Mouse (Mus musculus): ENCODE data around the gene St7. TPM values are rescaled to one million over a fixed set of nuclear protein-coding genes. Genes with fewer than 3 reads are reported as not detected.

Gene St7
- polyA plus RNA-seq, 1 experiment = 8.4 TPM

- Histone ChIP-seq H3K36me3 (ENCODE audit: control insufficient read depth, insufficient read depth) (no peaks in the 10 kb centered on the region), H3K4me3 (no peak overlapping the region), H3K4me2 (ENCODE audit: low read depth) (no peak overlapping the region), H3K27me3 (ENCODE audit: control insufficient read depth, insufficient read depth, insufficient read length) (no peaks in the 10 kb centered on the region), H3K79me2 (ENCODE audit: control insufficient read depth, insufficient read depth) (no peaks in the 10 kb centered on the region), H3ac (ENCODE audit: control insufficient read depth, insufficient read length) (no peak overlapping the region)
- TF ChIP-seq E2F4 (IDR thresholded peaks at IDR 0.05; ENCODE audit: insufficient read depth) = no peak
- TF ChIP-seq REST (IDR thresholded peaks at IDR 0.05; ENCODE audit: insufficient read depth, insufficient read length) = no peak
- no peak for TF ChIP-seq USF1 (IDR thresholded peaks at IDR 0.05; ENCODE audit: low read depth)
- TF ChIP-seq POLR2AphosphoS2 (IDR thresholded peaks at IDR 0.05; ENCODE audit: insufficient read length, low read depth) = no peak
- no peak for TF ChIP-seq MYOG (IDR thresholded peaks at IDR 0.05; ENCODE audit: control insufficient read depth in 1 of 3, insufficient read depth in 1 of 3, insufficient read length in 2 of 3, low read depth in 2 of 3)
- no peak for TF ChIP-seq MYOD1 (IDR thresholded peaks at IDR 0.05; ENCODE audit: control insufficient read depth in 1 of 3, insufficient read length in 2 of 3, low read depth in 2 of 3)
- TF ChIP-seq SRF (IDR thresholded peaks at IDR 0.05; ENCODE audit: control insufficient read depth, insufficient read length, low read depth) = no peak
- no peak for TF ChIP-seq TCF12 (IDR thresholded peaks at IDR 0.05; ENCODE audit: insufficient read depth, poor library complexity, severe bottlenecking)
- TF ChIP-seq TCF3 (IDR thresholded peaks at IDR 0.05; ENCODE audit: insufficient read length, low read depth) = no peak
- no peak for TF ChIP-seq CEBPB (IDR thresholded peaks at IDR 0.05; ENCODE audit: insufficient read depth, poor library complexity, severe bottlenecking)
- TF ChIP-seq POLR2A (IDR thresholded peaks at IDR 0.05; ENCODE audit: insufficient read length, low read depth) = no peak
- no peak for TF ChIP-seq MAX (IDR thresholded peaks at IDR 0.05; ENCODE audit: low read depth)
Measured at GRCm38 (mm10) chr6:17990173-17991028, 297.7 kb downstream of the St7 start.

- Histone ChIP-seq H3K4me2 (ENCODE audit: low read depth) (no peak overlapping the region), H3ac (ENCODE audit: control insufficient read depth, insufficient read length) (no peak overlapping the region), H3K36me3 (ENCODE audit: control insufficient read depth, insufficient read depth) (no peaks in the 10 kb centered on the region), H3K79me2 (ENCODE audit: control insufficient read depth, insufficient read depth) (no peaks in the 10 kb centered on the region), H3K4me3 (no peak overlapping the region), H3K27me3 (ENCODE audit: control insufficient read depth, insufficient read depth, insufficient read length) (no peaks in the 10 kb centered on the region)
- TF ChIP-seq USF1 (IDR thresholded peaks at IDR 0.05; ENCODE audit: low read depth) (no peak), REST (IDR thresholded peaks at IDR 0.05; ENCODE audit: insufficient read depth, insufficient read length) (no peak), POLR2AphosphoS2 (IDR thresholded peaks at IDR 0.05; ENCODE audit: insufficient read length, low read depth) (no peak), E2F4 (IDR thresholded peaks at IDR 0.05; ENCODE audit: insufficient read depth) (no peak), TCF12 (IDR thresholded peaks at IDR 0.05; ENCODE audit: insufficient read depth, poor library complexity, severe bottlenecking) (no peak), MAX (IDR thresholded peaks at IDR 0.05; ENCODE audit: low read depth) (no peak), MYOD1 (IDR thresholded peaks at IDR 0.05; ENCODE audit: control insufficient read depth in 1 of 3, insufficient read length in 2 of 3, low read depth in 2 of 3) (no peak), TCF3 (IDR thresholded peaks at IDR 0.05; ENCODE audit: insufficient read length, low read depth) (no peak), MYOG (IDR thresholded peaks at IDR 0.05; ENCODE audit: control insufficient read depth in 1 of 3, insufficient read depth in 1 of 3, insufficient read length in 2 of 3, low read depth in 2 of 3) (no peak), SRF (IDR thresholded peaks at IDR 0.05; ENCODE audit: control insufficient read depth, insufficient read length, low read depth) (no peak), POLR2A (IDR thresholded peaks at IDR 0.05; ENCODE audit: insufficient read length, low read depth) (no peak), CEBPB (IDR thresholded peaks at IDR 0.05; ENCODE audit: insufficient read depth, poor library complexity, severe bottlenecking) (no peak)
Measured at GRCm38 (mm10) chr6:17991625-17992024, 298.9 kb downstream of the St7 start.

Other genes starting within 250 kb of the St7 start
- gene Met, start 229.1 kb upstream of the St7 start, polyA plus RNA-seq (2012; fragmentation: generic; extraction: Trizol) = 4.5 TPM
- gene Capza2, start 56.7 kb upstream of the St7 start, polyA plus RNA-seq (2012; fragmentation: generic; extraction: Trizol) = 66.3 TPM